Mouse (Mus musculus): ENCODE results near the gene Xlr3a.
"Not testable (repeated sequence)": the region's sequence is repeated elsewhere in the genome, so short reads cannot be mapped to it uniquely, and the experiment has no call there.

GRCm38 (mm10) chrX:73066765-73067312 lies 30.1 kb downstream of the Xlr3a start:
- TF ChIP-seq CTCF (IDR thresholded peaks at IDR 0.05); POLR2A (IDR thresholded peaks at IDR 0.05; ENCODE audit: insufficient read depth, low read depth, low read length): not testable (repeated sequence)

All from heart, adult 2 months (tissue).